Comparison of ENCODE assay signal across 8 mouse cellular contexts in genomic region chr3:85928140-85928611, GRCm38 (mm10). TPM values are rescaled to one million over a fixed set of nuclear protein-coding genes. Genes with fewer than 3 reads are reported as not detected.
DNase-seq lines count a peak whose midpoint lies in the region; ATAC-seq lines count a peak whose summit lies in the region.

No protein-coding gene starts in this region.

- WGBS in forebrain, embryonic 16.5 days, result 61% methylated on average over 5 of the region's 5 CpGs
- 72% methylated on average over 5 of the region's 5 CpGs for WGBS in forebrain, embryonic 13.5 days
- WGBS in neural tube, embryonic 14.5 days, result 74% methylated on average over 5 of the region's 5 CpGs
- WGBS in neural tube, embryonic 15.5 days, result 63% methylated on average over 5 of the region's 5 CpGs
- 70% methylated on average over 5 of the region's 5 CpGs for WGBS in hindbrain, embryonic 15.5 days

- no peaks in the 10 kb centered on the region for H3K36me3 ChIP-seq in forebrain, embryonic 16.5 days (ENCODE audit: control insufficient read depth, insufficient read depth)
- H3K36me3 ChIP-seq in forebrain, embryonic 13.5 days (ENCODE audit: poor library complexity, severe bottlenecking), result no peaks in the 10 kb centered on the region
- no peaks in the 10 kb centered on the region for H3K36me3 ChIP-seq in neural tube, embryonic 14.5 days (ENCODE audit: control insufficient read depth, insufficient read depth, low read length)
- H3K36me3 ChIP-seq in neural tube, embryonic 15.5 days, result no peaks in the 10 kb centered on the region
- H3K36me3 ChIP-seq in hindbrain, embryonic 15.5 days, result no peaks in the 10 kb centered on the region

- H3K4me1 ChIP-seq in forebrain, embryonic 16.5 days (replicated peaks; ENCODE audit: control insufficient read depth, insufficient read depth, low read length), result no peaks in the 10 kb centered on the region; the same call in 1 of the 2 replicates
- peaks cover 11% of the 10 kb centered on the region; the same call in 1 of the 2 replicates for H3K4me1 ChIP-seq in forebrain, embryonic 13.5 days
- H3K4me1 ChIP-seq in neural tube, embryonic 14.5 days (ENCODE audit: control insufficient read depth, insufficient read depth, low read length), result no peaks in the 10 kb centered on the region
- peaks cover 3% of the 10 kb centered on the region for H3K4me1 ChIP-seq in neural tube, embryonic 15.5 days
- H3K4me1 ChIP-seq in hindbrain, embryonic 15.5 days (replicated peaks), result no peaks in the 10 kb centered on the region; the same call in 1 of the 2 replicates

- ATAC-seq in forebrain, embryonic 16.5 days, result peak; percentile 47; the same call in 1 of the 2 replicates
- no peak; the same call in 1 of the 2 replicates for ATAC-seq in forebrain, embryonic 13.5 days
- ATAC-seq in neural tube, embryonic 14.5 days (ENCODE audit: low read depth), result peak; percentile 66; the same call in 1 of the 2 replicates
- ATAC-seq in neural tube, embryonic 15.5 days (ENCODE audit: low FRiP score), result no peak
- ATAC-seq in hindbrain, embryonic 15.5 days (ENCODE audit: low FRiP score, low read depth), result peak; percentile 69; the same call in 1 of the 2 replicates

- H3K27me3 ChIP-seq in forebrain, embryonic 16.5 days (replicated peaks; ENCODE audit: control insufficient read depth, insufficient read depth, low read length), result no peaks in the 10 kb centered on the region
- no peaks in the 10 kb centered on the region for H3K27me3 ChIP-seq in forebrain, embryonic 13.5 days
- H3K27me3 ChIP-seq in neural tube, embryonic 14.5 days (ENCODE audit: control insufficient read depth, insufficient read depth, low read length), result no peaks in the 10 kb centered on the region
- no peaks in the 10 kb centered on the region for H3K27me3 ChIP-seq in neural tube, embryonic 15.5 days (replicated peaks)
- H3K27me3 ChIP-seq in hindbrain, embryonic 15.5 days, result no peaks in the 10 kb centered on the region

- no peak overlapping the region for H3K27ac ChIP-seq in forebrain, embryonic 16.5 days (ENCODE audit: low read length)
- H3K27ac ChIP-seq in forebrain, embryonic 13.5 days, result no peak overlapping the region
- H3K27ac ChIP-seq in neural tube, embryonic 14.5 days (ENCODE audit: low read depth, low read length), result no peak overlapping the region
- H3K27ac ChIP-seq in neural tube, embryonic 15.5 days (replicated peaks), result no peak overlapping the region
- no peak overlapping the region for H3K27ac ChIP-seq in hindbrain, embryonic 15.5 days (replicated peaks)

- no peaks in the 10 kb centered on the region for H3K9me3 ChIP-seq in forebrain, embryonic 16.5 days (ENCODE audit: control insufficient read depth, low read length)
- no peaks in the 10 kb centered on the region for H3K9me3 ChIP-seq in forebrain, embryonic 13.5 days (replicated peaks)
- no peaks in the 10 kb centered on the region for H3K9me3 ChIP-seq in neural tube, embryonic 14.5 days (ENCODE audit: control insufficient read depth, low read length)
- no peaks in the 10 kb centered on the region for H3K9me3 ChIP-seq in neural tube, embryonic 15.5 days (replicated peaks)
- H3K9me3 ChIP-seq in hindbrain, embryonic 15.5 days, result no peaks in the 10 kb centered on the region

- H3K4me3 ChIP-seq in forebrain, embryonic 16.5 days (replicated peaks; ENCODE audit: low read length), result no peak overlapping the region
- H3K4me3 ChIP-seq in forebrain, embryonic 13.5 days, result no peak overlapping the region
- no peak overlapping the region for H3K4me3 ChIP-seq in neural tube, embryonic 14.5 days (ENCODE audit: low read depth, low read length)
- H3K4me3 ChIP-seq in neural tube, embryonic 15.5 days (replicated peaks), result no peak overlapping the region
- H3K4me3 ChIP-seq in hindbrain, embryonic 15.5 days, result no peak overlapping the region

- H3K9ac ChIP-seq in forebrain, embryonic 16.5 days (replicated peaks; ENCODE audit: low read depth, low read length), result no peak overlapping the region
- no peak overlapping the region for H3K9ac ChIP-seq in forebrain, embryonic 13.5 days
- no peak overlapping the region for H3K9ac ChIP-seq in neural tube, embryonic 14.5 days (replicated peaks; ENCODE audit: low read depth, low read length)
- no peak overlapping the region for H3K9ac ChIP-seq in neural tube, embryonic 15.5 days (replicated peaks)
- no peak overlapping the region for H3K9ac ChIP-seq in hindbrain, embryonic 15.5 days

- DNase-seq in skeletal muscle tissue, adult 2 months (ENCODE audit: low read depth, low spot score), result peak; percentile 78
- no peak for DNase-seq in spleen, postnatal 14 days (ENCODE audit: low spot score in 2 of 2)
- DNase-seq in embryo, embryonic 11 days, result no peak

- H3K4me2 ChIP-seq in forebrain, embryonic 16.5 days (ENCODE audit: low read length), result no peak overlapping the region
- H3K4me2 ChIP-seq in forebrain, embryonic 13.5 days, result no peak overlapping the region
- H3K4me2 ChIP-seq in neural tube, embryonic 14.5 days (ENCODE audit: low read depth, low read length), result no peak overlapping the region
- H3K4me2 ChIP-seq in neural tube, embryonic 15.5 days, result no peak overlapping the region
- no peak overlapping the region for H3K4me2 ChIP-seq in hindbrain, embryonic 15.5 days

RNA-seq across cellular contexts. Expression of gene Gm37240, which starts 40.9 kb away (rescaled TPM):
- 1.6 and 3.3 TPM in 2 replicates for polyA plus RNA-seq in forebrain, embryonic 16.5 days (2015; fragmentation: Nextera tagmentation; extraction: Ambion mirVana)
- polyA plus RNA-seq in forebrain, embryonic 13.5 days (2015; fragmentation: Nextera tagmentation; extraction: Ambion mirVana), result 0.48 and 0.55 TPM in 2 replicates
- 0.18 TPM in 1 of 2 replicates, not detected in the other for polyA plus RNA-seq in neural tube, embryonic 14.5 days (2014; fragmentation: Nextera tagmentation; extraction: Ambion mirVana)
- 0.99 and 3.8 TPM in 2 replicates for polyA plus RNA-seq in neural tube, embryonic 15.5 days (2015; fragmentation: Nextera tagmentation; extraction: Ambion mirVana)
- 0.80 and 0.87 TPM in 2 replicates for polyA plus RNA-seq in hindbrain, embryonic 15.5 days (2015; fragmentation: Nextera tagmentation; extraction: Ambion mirVana)

RNA-seq across cellular contexts. Expression of gene Glt28d2, which starts 40.9 kb away (rescaled TPM):
- polyA plus RNA-seq in forebrain, embryonic 16.5 days (2015; fragmentation: Nextera tagmentation; extraction: Ambion mirVana), result 1.3 and 2.1 TPM in 2 replicates
- 0.08 and 0.11 TPM in 2 replicates for polyA plus RNA-seq in forebrain, embryonic 13.5 days (2015; fragmentation: Nextera tagmentation; extraction: Ambion mirVana)
- 0.22 and 0.27 TPM in 2 replicates for polyA plus RNA-seq in neural tube, embryonic 14.5 days (2014; fragmentation: Nextera tagmentation; extraction: Ambion mirVana)
- 0.29 and 0.98 TPM in 2 replicates for polyA plus RNA-seq in neural tube, embryonic 15.5 days (2015; fragmentation: Nextera tagmentation; extraction: Ambion mirVana)
- polyA plus RNA-seq in hindbrain, embryonic 15.5 days (2015; fragmentation: Nextera tagmentation; extraction: Ambion mirVana), result 0.21 and 0.24 TPM in 2 replicates

RNA-seq across cellular contexts. Expression of gene Sh3d19, which starts 42.7 kb away (rescaled TPM):
- 8.7 and 9.7 TPM in 2 replicates for polyA plus RNA-seq in forebrain, embryonic 16.5 days (2015; fragmentation: Nextera tagmentation; extraction: Ambion mirVana)
- polyA plus RNA-seq in forebrain, embryonic 13.5 days (2015; fragmentation: Nextera tagmentation; extraction: Ambion mirVana), result 4.7 and 5.6 TPM in 2 replicates
- 14.4 and 15.5 TPM in 2 replicates for polyA plus RNA-seq in neural tube, embryonic 14.5 days (2014; fragmentation: Nextera tagmentation; extraction: Ambion mirVana)
- polyA plus RNA-seq in neural tube, embryonic 15.5 days (2015; fragmentation: Nextera tagmentation; extraction: Ambion mirVana), result 16.0 and 16.7 TPM in 2 replicates
- 18.1 and 19.2 TPM in 2 replicates for polyA plus RNA-seq in hindbrain, embryonic 15.5 days (2015; fragmentation: Nextera tagmentation; extraction: Ambion mirVana)

Comparison
In these comparisons a context has a peak if more than half of its experiments do, and no peak if none do; other contexts are left out.
1. ATAC-seq: peak in forebrain, embryonic 16.5 days (single experiment), neural tube, embryonic 14.5 days (single experiment) and hindbrain, embryonic 15.5 days (single experiment); none in forebrain, embryonic 13.5 days (single experiment) and neural tube, embryonic 15.5 days (single experiment).